Mouse (Mus musculus): ENCODE results near the gene Nupr1. TPM values are rescaled to one million over a fixed set of nuclear protein-coding genes. Genes with fewer than 3 reads are reported as not detected.

Nupr1 gene
- total RNA-seq, 2 experiments from 2014 or later, result 17.6 to 21.0 TPM

DNA sequence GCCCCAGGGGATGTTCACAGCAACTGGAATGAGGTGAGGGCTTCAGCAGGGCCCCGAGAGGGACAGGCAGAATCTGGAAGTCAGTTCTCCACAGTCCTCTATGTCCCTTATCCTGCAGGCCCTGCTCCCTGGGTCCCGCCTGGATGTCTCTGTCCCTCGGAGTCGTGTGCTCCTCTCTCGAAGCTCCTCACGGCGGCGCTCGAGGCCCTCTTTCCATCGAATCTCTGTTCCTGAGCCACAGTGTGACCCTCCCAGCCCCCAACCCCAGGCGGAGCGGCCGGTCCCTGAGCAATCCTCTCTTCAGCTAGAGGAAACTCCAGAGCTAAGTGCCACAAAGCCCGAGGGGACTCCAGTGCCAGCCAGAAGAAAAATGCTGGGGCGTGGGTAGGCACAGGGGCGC lies 42.9 kb downstream of the Nupr1 start:
- DNase-seq (ENCODE audit: extremely low spot score in 1 of 2, low spot score in 2 of 2), result peak; percentile 31 to 40
- TF ChIP-seq CTCF (IDR thresholded peaks at IDR 0.05), result peak; percentile 52
- Histone ChIP-seq H3K27ac (no peak overlapping the region), H3K4me3 (no peak overlapping the region)
- intact Hi-C loops (cut with DNase I), result loop anchor here (2.0 kb wide), 1 partner anchor 49 kb away; no protein-coding TSS in a partner anchor

DNA sequence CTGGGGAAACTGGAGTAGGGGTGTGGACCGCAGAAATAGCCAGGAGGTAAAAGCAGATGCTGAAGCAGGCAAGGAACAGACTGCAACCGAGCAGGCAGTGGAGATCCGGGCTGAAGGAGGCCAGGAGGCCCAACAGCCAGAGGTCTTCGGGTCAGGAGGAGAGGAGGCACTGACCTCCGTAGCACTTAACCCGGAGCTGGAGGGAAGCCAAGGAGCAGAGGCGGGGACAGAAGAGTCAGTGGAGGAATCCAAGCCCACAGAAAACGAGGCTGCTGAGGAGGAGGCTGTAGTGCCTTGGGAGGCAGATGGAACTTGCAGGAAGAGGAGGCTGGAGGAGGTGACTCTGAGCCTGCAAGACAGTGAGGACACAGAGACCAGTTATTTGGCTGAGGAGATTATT lies 43.8 kb downstream of the Nupr1 start:
- TF ChIP-seq CTCF (IDR thresholded peaks at IDR 0.05), result no peak
- Histone ChIP-seq H3K27ac (no peak overlapping the region), H3K4me3 (no peak overlapping the region)
- DNase-seq (ENCODE audit: extremely low spot score in 1 of 2, low spot score in 2 of 2), result no peak
- intact Hi-C loops (cut with DNase I), result loop anchor here (2.0 kb wide), 1 partner anchor 50 kb away; no protein-coding TSS in a partner anchor

DNA sequence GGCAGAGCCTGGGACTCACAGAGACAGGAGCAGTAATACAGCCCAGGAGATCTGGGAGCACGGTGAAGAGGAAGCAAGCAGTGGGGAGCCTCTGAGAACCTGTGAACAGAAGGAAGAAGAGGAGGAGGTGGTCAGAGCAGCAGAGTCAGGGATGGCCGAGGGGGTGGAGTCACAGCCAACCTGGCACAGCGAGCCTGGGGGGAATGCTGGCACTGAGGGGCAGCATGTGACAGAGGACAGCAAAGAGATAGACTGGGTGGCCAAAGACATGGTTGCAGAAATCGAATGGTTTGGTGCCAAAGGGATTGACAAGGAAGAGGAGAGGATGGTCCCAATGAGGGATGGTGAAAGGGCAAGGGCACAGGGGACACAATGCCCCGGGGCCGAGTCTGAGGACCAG lies 44.9 kb downstream of the Nupr1 start, which contains the start of gene Cln3:
TSS of gene Cln3 (minus strand) at position 101 of the 400 bp plus-strand sequence.
- Histone ChIP-seq H3K27ac (no peak within 1 kb of the TSS), H3K4me3 (no peak within 1 kb of the TSS)
- no peak for TF ChIP-seq CTCF (IDR thresholded peaks at IDR 0.05)
- no peak for DNase-seq (ENCODE audit: extremely low spot score in 1 of 2, low spot score in 2 of 2)
- intact Hi-C loops (cut with DNase I), result loop anchor here (2.0 kb wide), 1 partner anchor 51 kb away; no protein-coding TSS in a partner anchor

DNA sequence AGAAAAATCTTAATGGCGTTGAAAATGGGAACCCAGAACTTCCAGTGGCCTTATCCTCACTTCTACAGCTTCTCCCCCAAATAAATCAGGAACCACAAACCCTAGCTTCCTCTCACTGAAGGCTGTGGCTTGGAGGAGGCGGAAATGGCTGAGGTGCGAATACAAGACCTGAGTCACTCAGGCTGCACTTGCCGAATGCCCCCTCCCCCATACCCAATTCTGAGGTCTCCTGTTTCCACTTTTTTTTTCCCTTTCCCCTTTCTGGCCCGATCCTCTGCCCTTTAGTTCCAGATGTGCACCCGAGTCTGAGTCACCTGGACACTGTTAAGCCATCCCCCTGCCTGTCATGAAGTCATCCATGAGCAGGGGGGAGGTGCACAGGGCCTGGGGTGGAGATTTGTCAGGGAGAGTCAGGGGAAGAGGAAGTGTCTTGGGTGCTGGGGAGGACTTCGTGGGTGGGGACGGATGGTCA lies 46.1 kb downstream of the Nupr1 start, which contains the start of gene Apobr:
TSS of gene Apobr (plus strand) at position 437 of the 472 bp plus-strand sequence.
- no peak for DNase-seq (ENCODE audit: extremely low spot score in 1 of 2, low spot score in 2 of 2)
- intact Hi-C loops (cut with DNase I), result no loop called here
- no peak for TF ChIP-seq CTCF (IDR thresholded peaks at IDR 0.05)
- Histone ChIP-seq H3K27ac (peak within 1 kb of the TSS; percentile 94), H3K4me3 (peak within 1 kb of the TSS; percentile 68)

DNA sequence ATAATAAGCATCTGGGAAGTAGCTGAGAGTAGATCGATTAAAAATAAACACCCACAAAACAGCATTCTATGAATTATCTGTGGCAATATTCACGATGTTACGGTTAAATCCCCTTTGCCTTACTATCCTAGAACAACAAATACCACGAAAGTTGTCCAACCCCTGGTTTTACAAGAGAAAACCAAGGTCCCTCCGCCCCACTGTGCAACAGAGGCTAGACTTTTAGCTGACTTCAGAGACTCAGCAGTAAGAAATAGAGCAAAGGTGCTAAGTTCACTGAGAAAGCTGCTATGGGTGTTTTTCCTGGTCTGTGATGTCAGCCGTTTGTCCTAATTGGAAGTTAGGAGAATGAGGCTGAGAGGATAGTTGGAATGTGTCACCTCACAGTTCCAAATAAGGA lies 46.9 kb downstream of the Nupr1 start:
- TF ChIP-seq CTCF (IDR thresholded peaks at IDR 0.05), result no peak
- no peak for DNase-seq (ENCODE audit: extremely low spot score in 1 of 2, low spot score in 2 of 2)
- intact Hi-C loops (cut with DNase I), result loop anchor here (2.0 kb wide), 1 partner anchor 111 kb away; the partner anchor contains the start of genes Bola2 and Slx1b
- peak overlapping the region; percentile 68 for H3K4me3 ChIP-seq
- H3K27ac ChIP-seq, result peak overlapping the region; percentile 94

DNA sequence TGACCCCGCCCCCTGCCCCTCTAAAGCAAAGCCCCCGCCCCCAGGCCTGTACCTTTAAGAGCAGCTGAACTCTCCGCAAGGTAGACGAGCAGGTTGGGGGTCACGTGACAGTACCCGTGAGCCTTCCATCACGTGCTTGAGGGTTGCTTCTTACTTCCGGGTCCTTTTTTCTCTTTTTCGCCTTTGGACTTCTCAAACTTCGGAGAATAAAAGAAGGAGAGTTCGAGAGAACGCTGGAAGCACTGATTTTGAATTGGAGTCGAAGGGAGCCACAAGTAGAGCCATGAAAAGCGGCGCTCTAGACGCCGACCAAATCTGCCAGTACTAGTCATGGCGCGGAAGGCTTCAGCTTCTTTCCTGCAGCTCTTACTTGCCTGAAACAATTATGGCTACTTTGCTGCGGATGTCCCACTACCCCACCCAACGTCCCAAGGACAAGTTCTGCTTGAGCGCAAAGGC lies 47.4 kb downstream of the Nupr1 start:
- Histone ChIP-seq H3K4me3 (peak overlapping the region; percentile 68), H3K27ac (peak overlapping the region; percentile 94)
- intact Hi-C loops (cut with DNase I), result loop anchor here (2.0 kb wide), 1 partner anchor 112 kb away; the partner anchor contains the start of genes Bola2 and Slx1b
- peak; percentile 70 to 80 for DNase-seq (ENCODE audit: extremely low spot score in 1 of 2, low spot score in 2 of 2)
- no peak for TF ChIP-seq CTCF (IDR thresholded peaks at IDR 0.05)

DNA sequence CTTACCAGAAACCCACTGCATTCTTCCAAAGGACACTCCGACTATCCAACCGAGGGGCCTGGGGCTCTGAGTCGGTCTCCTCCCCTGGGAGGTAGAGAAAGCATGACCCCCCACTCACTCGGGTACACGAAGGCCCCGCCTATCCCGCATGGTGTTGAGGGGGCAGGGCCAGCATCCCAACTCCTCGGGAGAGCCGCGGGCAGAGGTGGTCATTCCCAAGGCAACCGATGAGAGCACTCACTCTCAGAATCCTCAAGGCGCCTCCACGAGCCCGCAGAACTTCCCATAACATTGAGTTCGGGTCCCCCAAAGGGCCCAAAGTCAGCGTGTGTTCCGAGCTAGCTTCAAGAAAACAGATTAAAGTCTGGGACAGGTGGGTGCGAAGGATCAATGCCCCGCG lies 47.9 kb downstream of the Nupr1 start:
- no peak for TF ChIP-seq CTCF (IDR thresholded peaks at IDR 0.05)
- DNase-seq (ENCODE audit: extremely low spot score in 1 of 2, low spot score in 2 of 2), result peak in 1 of 2 experiments; percentile 18
- Histone ChIP-seq H3K4me3 (peak overlapping the region; percentile 68), H3K27ac (peak overlapping the region; percentile 94)
- intact Hi-C loops (cut with DNase I), result loop anchor here (2.0 kb wide), 1 partner anchor 112 kb away; the partner anchor contains the start of genes Bola2 and Slx1b

DNA sequence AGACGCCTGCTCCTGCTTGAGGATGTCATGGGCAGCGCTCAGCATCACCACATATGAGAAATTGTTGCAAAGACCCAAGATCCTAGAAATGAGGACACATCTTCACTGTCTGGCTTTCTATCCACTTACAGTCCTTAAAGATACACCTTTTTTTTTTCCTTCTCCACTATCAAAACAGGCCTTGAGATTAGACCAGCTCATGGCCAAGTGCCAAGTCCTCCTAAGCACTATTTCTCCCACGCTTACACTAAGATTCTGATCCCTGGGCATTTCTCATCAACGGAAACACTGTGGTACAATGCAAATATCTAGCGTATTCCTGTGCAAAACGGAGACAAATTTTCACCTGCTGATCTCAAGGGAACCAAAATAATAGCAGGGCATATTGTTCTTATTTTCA lies 49.0 kb downstream of the Nupr1 start:
- Histone ChIP-seq H3K4me3 (no peak overlapping the region), H3K27ac (no peak overlapping the region)
- intact Hi-C loops (cut with DNase I), result loop anchor here (2.0 kb wide), 1 partner anchor 113 kb away; the partner anchor contains the start of genes Bola2 and Slx1b
- TF ChIP-seq CTCF (IDR thresholded peaks at IDR 0.05), result no peak
- no peak for DNase-seq (ENCODE audit: extremely low spot score in 1 of 2, low spot score in 2 of 2)

DNA sequence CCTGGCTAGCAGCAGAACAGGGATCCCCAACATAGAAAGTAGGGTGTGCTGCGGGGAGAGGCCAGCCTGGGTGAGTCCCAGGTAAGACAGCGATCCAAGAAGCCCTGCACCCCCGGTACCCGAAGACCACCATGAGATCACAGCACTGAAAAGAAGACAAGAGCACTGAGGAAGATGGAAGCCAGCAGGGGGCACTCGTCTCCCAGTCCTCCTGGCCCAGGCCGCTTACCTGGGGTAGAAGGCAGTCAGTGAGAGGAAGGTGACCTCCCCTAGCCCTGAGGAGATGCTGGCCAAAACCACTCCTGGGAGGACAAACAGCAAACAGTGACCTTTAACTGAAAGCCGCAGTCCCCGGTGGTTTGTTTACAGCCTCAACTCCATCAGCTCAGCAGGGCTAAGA lies 51.5 kb downstream of the Nupr1 start:
- Histone ChIP-seq H3K4me3 (no peak overlapping the region), H3K27ac (no peak overlapping the region)
- intact Hi-C loops (cut with DNase I), result loop anchor here (2.0 kb wide), 1 partner anchor 58 kb away; no protein-coding TSS in a partner anchor
- TF ChIP-seq CTCF (IDR thresholded peaks at IDR 0.05), result peak; percentile 65
- peak; percentile 28 to 46 for DNase-seq (ENCODE audit: extremely low spot score in 1 of 2, low spot score in 2 of 2)

DNA sequence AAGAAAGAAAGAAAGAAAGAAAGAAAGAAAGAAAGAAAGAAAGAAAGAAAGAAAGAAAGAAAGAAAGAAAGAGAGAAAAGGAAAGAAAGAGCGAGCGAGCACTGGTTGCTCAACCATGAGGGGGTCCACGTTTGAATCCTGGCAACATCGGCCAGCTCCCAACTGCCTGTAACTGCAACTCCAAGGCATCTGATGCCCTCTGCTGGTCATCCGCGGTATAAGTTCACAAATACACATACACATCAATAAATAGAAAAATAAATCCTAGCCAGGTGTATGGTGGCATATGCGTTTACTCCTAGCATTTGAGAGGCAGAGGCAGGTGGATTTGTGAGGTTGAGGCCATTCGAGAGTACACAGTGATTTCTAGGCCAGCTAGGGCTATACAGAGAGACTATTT lies 53.7 kb downstream of the Nupr1 start:
- intact Hi-C loops (cut with DNase I), result no loop called here
- no peak overlapping the region for H3K27ac ChIP-seq
- peak; percentile 59 for TF ChIP-seq CTCF (IDR thresholded peaks at IDR 0.05)
- H3K4me3 ChIP-seq, result no peak overlapping the region
- no peak for DNase-seq (ENCODE audit: extremely low spot score in 1 of 2, low spot score in 2 of 2)

Small RNA genes within 50 kb of the gene (microRNA-seq; reads per million reads assigned to microRNA genes)
- 4.6 to 6.0 reads per million in 2 experiments for gene Mir7059

Other genes with a start within 250 kb of the Nupr1 start
- gene Nfatc2ip, start 234.1 kb downstream of the Nupr1 start, total RNA-seq (2021), result 1 to 10 TPM; 6.2 to 6.8 TPM
- gene Cd19, start 216.0 kb downstream of the Nupr1 start, total RNA-seq (2021), result not detected
- 10 to 100 TPM; 14.7 to 14.8 TPM for gene Rabep2, start 202.1 kb downstream of the Nupr1 start, total RNA-seq (2021)
- under 1 TPM; 0.14 to 0.35 TPM for gene Atp2a1, start 167.8 kb downstream of the Nupr1 start, total RNA-seq (2021)
- 10 to 100 TPM; 76.5 to 78.3 TPM for gene Sh2b1, start 155.4 kb downstream of the Nupr1 start, total RNA-seq (2021)
- gene Tufm, start 143.5 kb downstream of the Nupr1 start, total RNA-seq (2021), result 10 to 100 TPM; 78.0 to 93.5 TPM
- 100 to 1,000 TPM; 131 to 139 TPM for gene Atxn2l, start 127.4 kb downstream of the Nupr1 start, total RNA-seq (2021)
- gene Eif3c, start 64.5 kb downstream of the Nupr1 start, total RNA-seq (2021), result 100 to 1,000 TPM; 173 to 179 TPM
- 1 to 10 TPM in 1 of 2 experiments, under 1 TPM in 1; 0.45 to 1.2 TPM for gene Apobr, start 45.9 kb downstream of the Nupr1 start, total RNA-seq (2021)
- gene Cln3, start 45.0 kb downstream of the Nupr1 start, total RNA-seq (2021), result 10 to 100 TPM; 24.4 to 30.8 TPM
- gene Il27, start 35.9 kb downstream of the Nupr1 start, total RNA-seq (2021), result not detected
- 10 to 100 TPM; 30.2 to 33.5 TPM for gene Sgf29, start 18.4 kb upstream of the Nupr1 start, total RNA-seq (2021)
- 10 to 100 TPM; 10.8 to 13.6 TPM for gene Sult1a1, start 45.6 kb upstream of the Nupr1 start, total RNA-seq (2021)
- 100 to 1,000 TPM; 100 to 106 TPM for gene Bola2, start 64.5 kb upstream of the Nupr1 start, total RNA-seq (2021)
- gene Slx1b, start 64.9 kb upstream of the Nupr1 start, total RNA-seq (2021), result 10 to 100 TPM; 17.9 to 21.1 TPM
- 100 to 1,000 TPM; 164 to 185 TPM for gene Coro1a, start 76.9 kb upstream of the Nupr1 start, total RNA-seq (2021)
- 100 to 1,000 TPM; 155 to 166 TPM for gene Mapk3, start 128.7 kb upstream of the Nupr1 start, total RNA-seq (2021)
- gene Gdpd3, start 135.5 kb upstream of the Nupr1 start, total RNA-seq (2021), result 1 to 10 TPM; 2.4 to 3.4 TPM
- 100 to 1,000 TPM; 312 to 323 TPM for gene Ypel3, start 146.1 kb upstream of the Nupr1 start, total RNA-seq (2021)
- 1 to 10 TPM; 1.1 to 1.2 TPM for gene Tbx6, start 150.6 kb upstream of the Nupr1 start, total RNA-seq (2021)
- gene Ppp4c, start 161.6 kb upstream of the Nupr1 start, total RNA-seq (2021), result 10 to 100 TPM; 50.4 TPM
- gene Fam57b, start 166.8 kb upstream of the Nupr1 start, total RNA-seq (2021), result 10 to 100 TPM; 71.6 to 77.4 TPM
- gene 4930451I11Rik, start 200.8 kb upstream of the Nupr1 start, total RNA-seq (2021), result not detected
- 10 to 100 TPM; 46.9 to 51.7 TPM for gene Doc2a, start 216.6 kb upstream of the Nupr1 start, total RNA-seq (2021)
- 10 to 100 TPM; 36.6 to 40.9 TPM for gene Hirip3, start 231.1 kb upstream of the Nupr1 start, total RNA-seq (2021)
- gene Ino80e, start 231.5 kb upstream of the Nupr1 start, total RNA-seq (2021), result 10 to 100 TPM; 52.5 to 53.2 TPM

Data from left cerebral cortex, adult 2 months (tissue).